Mouse (Mus musculus): ENCODE results near the gene Thoc6. TPM values are rescaled to one million over a fixed set of nuclear protein-coding genes. Genes with fewer than 3 reads are reported as not detected.

Thoc6 gene
- 43.8 and 45.9 TPM in 2 replicates for polyA plus RNA-seq (2014; fragmentation: Nextera tagmentation; extraction: Ambion mirVana)

- Histone ChIP-seq H3K36me3 (ENCODE audit: control insufficient read depth, insufficient read depth, low read length) (peaks cover 18% of the 10 kb centered on the region), H3K9ac (ENCODE audit: low read length) (peak within 1 kb of the TSS; percentile 71), H3K27me3 (replicated peaks; ENCODE audit: control insufficient read depth, insufficient read depth, low read length) (peaks cover 18% of the 10 kb centered on the region), H3K4me1 (ENCODE audit: control insufficient read depth, insufficient read depth, low read length) (peaks cover 19% of the 10 kb centered on the region), H3K4me3 (ENCODE audit: low read depth, low read length) (peak within 1 kb of the TSS; percentile 52), H3K4me2 (ENCODE audit: low read length) (peak within 1 kb of the TSS; percentile 73), H3K9me3 (replicated peaks; ENCODE audit: control insufficient read depth, low read length) (no peaks in the 10 kb centered on the region), H3K27ac (ENCODE audit: low read depth, low read length) (peak within 1 kb of the TSS; percentile 74; the same call in 1 of the 2 replicates)
- peak; percentile 95 for ATAC-seq
- peak; percentile 98 for DNase-seq (ENCODE audit: low spot score)
- WGBS: under 1% methylated on average over 45 of the region's 45 CpGs
Observed at GRCm38 (mm10) chr17:23673424-23674073, at the start of gene Thoc6, which contains the start of gene Hcfc1r1. Gene Thoc6, minus strand, starts transcription at chr17:23673882. Gene Hcfc1r1, plus strand, starts transcription at chr17:23673596.

GRCm38 (mm10) chr17:23722376-23723125 lies 48.9 kb upstream of the Thoc6 start, which contains the start of gene 1520401A03Rik:
Gene 1520401A03Rik, minus strand, starts transcription at chr17:23722783.
- 76% methylated on average over 7 of the region's 7 CpGs for WGBS
- no peaks in the 10 kb centered on the region for H3K27me3 ChIP-seq (replicated peaks; ENCODE audit: control insufficient read depth, insufficient read depth, low read length)
- DNase-seq (ENCODE audit: low spot score): no peak
- no peak within 1 kb of the TSS for H3K4me2 ChIP-seq (ENCODE audit: low read length)
- no peak within 1 kb of the TSS for H3K9ac ChIP-seq (ENCODE audit: low read length)
- H3K4me3 ChIP-seq (ENCODE audit: low read depth, low read length): no peak within 1 kb of the TSS
- no peaks in the 10 kb centered on the region for H3K36me3 ChIP-seq (ENCODE audit: control insufficient read depth, insufficient read depth, low read length)
- peaks cover 11% of the 10 kb centered on the region; the same call in 1 of the 2 replicates for H3K4me1 ChIP-seq (ENCODE audit: control insufficient read depth, insufficient read depth, low read length)
- no peaks in the 10 kb centered on the region for H3K9me3 ChIP-seq (replicated peaks; ENCODE audit: control insufficient read depth, low read length)
- ATAC-seq: no peak
- H3K27ac ChIP-seq (ENCODE audit: low read depth, low read length): no peak within 1 kb of the TSS

DNA sequence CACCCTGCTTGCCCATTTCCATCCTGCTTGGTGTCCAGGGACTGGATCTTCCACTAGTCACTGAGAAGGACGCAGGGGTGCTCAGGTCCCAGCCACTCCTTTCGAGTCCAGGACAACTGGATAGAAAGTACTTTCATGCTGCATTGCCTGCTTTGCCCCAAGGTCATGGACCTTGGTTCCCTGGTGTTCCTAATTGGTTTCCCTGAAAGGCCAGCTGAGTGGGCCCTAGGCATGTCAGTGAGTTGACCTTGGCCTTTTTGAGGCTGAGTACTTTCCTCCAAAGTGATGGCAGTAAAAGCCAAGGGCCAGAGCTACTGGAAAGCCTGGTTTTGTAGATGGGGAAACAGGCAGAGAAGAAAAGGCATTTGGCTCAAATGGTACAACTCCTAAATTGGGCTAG lies 48.2 kb upstream of the Thoc6 start:
- no peak for ATAC-seq
- H3K9ac ChIP-seq (ENCODE audit: low read length): no peak overlapping the region

GRCm38 (mm10) chr17:23719455-23719854 lies 45.8 kb upstream of the Thoc6 start:
- DNase-seq (ENCODE audit: low spot score): no peak
- 33% methylated on average over 1 of the region's 1 CpGs for WGBS
- H3K36me3 ChIP-seq (ENCODE audit: control insufficient read depth, insufficient read depth, low read length): no peaks in the 10 kb centered on the region

More for the DNA sequence above, 48.2 kb upstream of the Thoc6 start:
- H3K27ac ChIP-seq (ENCODE audit: low read depth, low read length): no peak overlapping the region
- H3K9me3 ChIP-seq (replicated peaks; ENCODE audit: control insufficient read depth, low read length): no peaks in the 10 kb centered on the region
- H3K4me3 ChIP-seq (ENCODE audit: low read depth, low read length): no peak overlapping the region
- DNase-seq (ENCODE audit: low spot score): no peak
- no peaks in the 10 kb centered on the region for H3K27me3 ChIP-seq (replicated peaks; ENCODE audit: control insufficient read depth, insufficient read depth, low read length)
- 80% methylated on average over 2 of the region's 2 CpGs for WGBS
- no peak overlapping the region for H3K4me2 ChIP-seq (ENCODE audit: low read length)
- peaks cover 7% of the 10 kb centered on the region; the same call in 1 of the 2 replicates for H3K4me1 ChIP-seq (ENCODE audit: control insufficient read depth, insufficient read depth, low read length)
- no peaks in the 10 kb centered on the region for H3K36me3 ChIP-seq (ENCODE audit: control insufficient read depth, insufficient read depth, low read length)

GRCm38 (mm10) chr17:23717003-23717402 lies 43.3 kb upstream of the Thoc6 start:
- H3K9ac ChIP-seq (ENCODE audit: low read length): no peak overlapping the region
- DNase-seq (ENCODE audit: low spot score): no peak
- 57% methylated on average over 2 of the region's 2 CpGs for WGBS

More at GRCm38 (mm10) chr17:23719455-23719854, 45.8 kb upstream of the Thoc6 start:
- no peak overlapping the region for H3K9ac ChIP-seq (ENCODE audit: low read length)
- H3K9me3 ChIP-seq (replicated peaks; ENCODE audit: control insufficient read depth, low read length): no peaks in the 10 kb centered on the region
- no peak overlapping the region for H3K4me3 ChIP-seq (ENCODE audit: low read depth, low read length)
- ATAC-seq: no peak
- H3K4me2 ChIP-seq (ENCODE audit: low read length): no peak overlapping the region
- H3K27ac ChIP-seq (ENCODE audit: low read depth, low read length): no peak overlapping the region
- H3K4me1 ChIP-seq (ENCODE audit: control insufficient read depth, insufficient read depth, low read length): no peaks in the 10 kb centered on the region
- H3K27me3 ChIP-seq (replicated peaks; ENCODE audit: control insufficient read depth, insufficient read depth, low read length): no peaks in the 10 kb centered on the region

DNA sequence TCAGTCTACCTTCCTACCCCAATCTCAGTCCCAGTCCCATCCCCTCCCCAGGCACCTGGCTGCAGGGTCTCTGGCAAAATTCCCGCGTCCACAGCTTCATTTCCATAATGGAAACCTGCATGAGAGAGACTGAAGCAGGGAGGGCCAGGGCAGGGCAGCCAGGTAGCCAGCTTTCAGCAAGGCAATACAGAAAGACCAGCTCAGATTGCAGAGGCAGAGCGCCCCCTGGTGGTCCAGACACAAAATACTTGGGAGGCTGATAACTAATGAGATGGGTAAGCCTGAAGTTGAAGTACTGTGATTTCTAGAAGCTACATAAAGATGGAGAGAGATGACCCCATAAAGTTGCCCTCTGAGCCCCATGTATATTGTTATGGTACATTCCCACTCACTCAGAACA lies 32.5 kb upstream of the Thoc6 start:
- no peak overlapping the region for H3K4me3 ChIP-seq (ENCODE audit: low read depth, low read length)
- DNase-seq (ENCODE audit: low spot score): peak; percentile 83
- 0% methylated on average over 3 of the region's 3 CpGs for WGBS
- H3K9me3 ChIP-seq (replicated peaks; ENCODE audit: control insufficient read depth, low read length): no peaks in the 10 kb centered on the region
- H3K4me2 ChIP-seq (ENCODE audit: low read length): no peak overlapping the region
- no peaks in the 10 kb centered on the region for H3K36me3 ChIP-seq (ENCODE audit: control insufficient read depth, insufficient read depth, low read length)
- peaks cover under 1% of the 10 kb centered on the region; the same call in 1 of the 2 replicates for H3K27me3 ChIP-seq (replicated peaks; ENCODE audit: control insufficient read depth, insufficient read depth, low read length)
- H3K4me1 ChIP-seq (ENCODE audit: control insufficient read depth, insufficient read depth, low read length): no peaks in the 10 kb centered on the region
- no peak overlapping the region for H3K27ac ChIP-seq (ENCODE audit: low read depth, low read length)
- H3K9ac ChIP-seq (ENCODE audit: low read length): no peak overlapping the region
- ATAC-seq: peak; percentile 75

More at GRCm38 (mm10) chr17:23717003-23717402, 43.3 kb upstream of the Thoc6 start:
- Histone ChIP-seq H3K4me2 (ENCODE audit: low read length) (no peak overlapping the region), H3K9me3 (replicated peaks; ENCODE audit: control insufficient read depth, low read length) (no peaks in the 10 kb centered on the region), H3K36me3 (ENCODE audit: control insufficient read depth, insufficient read depth, low read length) (no peaks in the 10 kb centered on the region), H3K4me1 (ENCODE audit: control insufficient read depth, insufficient read depth, low read length) (no peaks in the 10 kb centered on the region), H3K4me3 (ENCODE audit: low read depth, low read length) (no peak overlapping the region), H3K27ac (ENCODE audit: low read depth, low read length) (no peak overlapping the region), H3K27me3 (replicated peaks; ENCODE audit: control insufficient read depth, insufficient read depth, low read length) (no peaks in the 10 kb centered on the region)
- ATAC-seq: no peak

DNA sequence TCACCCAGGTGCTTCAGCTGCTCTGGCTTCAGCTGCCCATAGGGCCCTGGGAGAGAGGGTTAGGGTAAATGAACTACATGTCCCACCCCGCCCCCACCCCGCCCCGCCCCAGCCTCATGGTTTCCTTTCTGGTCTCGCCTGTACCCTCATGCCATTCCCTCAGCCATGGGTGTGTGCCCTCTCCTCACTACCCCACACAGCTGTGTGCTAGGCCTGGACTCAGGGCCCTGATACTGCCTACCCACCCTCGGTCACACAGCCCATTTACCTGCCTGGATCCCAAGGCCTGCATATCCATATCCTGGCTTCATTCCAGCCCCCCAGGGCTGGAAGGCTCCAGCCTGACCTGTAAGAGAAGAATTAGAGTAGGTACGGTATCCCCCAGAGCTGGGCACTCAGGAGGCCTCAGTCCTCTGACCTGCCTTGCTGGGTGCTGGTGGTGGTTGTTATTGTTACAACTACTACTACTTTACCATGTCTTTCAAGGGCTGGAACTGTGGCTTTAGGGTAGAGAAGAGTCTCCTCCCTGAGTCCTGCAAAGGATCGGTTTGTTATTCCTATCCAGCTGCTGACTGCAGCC lies 31.9 kb upstream of the Thoc6 start:
- Histone ChIP-seq H3K9ac (ENCODE audit: low read length) (no peak overlapping the region), H3K27ac (ENCODE audit: low read depth, low read length) (no peak overlapping the region), H3K27me3 (replicated peaks; ENCODE audit: control insufficient read depth, insufficient read depth, low read length) (peaks cover 6% of the 10 kb centered on the region; the same call in 1 of the 2 replicates), H3K4me1 (ENCODE audit: control insufficient read depth, insufficient read depth, low read length) (no peaks in the 10 kb centered on the region), H3K4me3 (ENCODE audit: low read depth, low read length) (no peak overlapping the region), H3K9me3 (replicated peaks; ENCODE audit: control insufficient read depth, low read length) (no peaks in the 10 kb centered on the region), H3K4me2 (ENCODE audit: low read length) (no peak overlapping the region), H3K36me3 (ENCODE audit: control insufficient read depth, insufficient read depth, low read length) (no peaks in the 10 kb centered on the region)
- no peak for DNase-seq (ENCODE audit: low spot score)
- no peak for ATAC-seq
- 80% methylated on average over 7 of the region's 7 CpGs for WGBS

GRCm38 (mm10) chr17:23704741-23705140 lies 31.1 kb upstream of the Thoc6 start:
- Histone ChIP-seq H3K27ac (ENCODE audit: low read depth, low read length) (no peak overlapping the region), H3K4me3 (ENCODE audit: low read depth, low read length) (no peak overlapping the region), H3K36me3 (ENCODE audit: control insufficient read depth, insufficient read depth, low read length) (no peaks in the 10 kb centered on the region), H3K4me1 (ENCODE audit: control insufficient read depth, insufficient read depth, low read length) (no peaks in the 10 kb centered on the region), H3K9me3 (replicated peaks; ENCODE audit: control insufficient read depth, low read length) (no peaks in the 10 kb centered on the region), H3K4me2 (ENCODE audit: low read length) (no peak overlapping the region), H3K9ac (ENCODE audit: low read length) (no peak overlapping the region), H3K27me3 (replicated peaks; ENCODE audit: control insufficient read depth, insufficient read depth, low read length) (peaks cover 7% of the 10 kb centered on the region; the same call in 1 of the 2 replicates)
- ATAC-seq: no peak
- WGBS: 54% methylated on average over 7 of the region's 7 CpGs
- DNase-seq (ENCODE audit: low spot score): peak; percentile 61

All from forebrain, embryonic 14.5 days (tissue).